Mouse (Mus musculus): Measurements from ENCODE around the gene C2. TPM values are rescaled to one million over a fixed set of nuclear protein-coding genes. Genes with fewer than 3 reads are reported as not detected.
A peak's percentile ranks its signal among the peaks of the same experiment; 100 is the strongest.
"Not testable (repeated sequence)": the region's sequence is repeated elsewhere in the genome, so short reads cannot be mapped to it uniquely, and the experiment has no call there.

The C2 gene
- total and polyA plus RNA-seq, 2 experiments from 2014 or later = 2.9 to 7.0 TPM

DNA sequence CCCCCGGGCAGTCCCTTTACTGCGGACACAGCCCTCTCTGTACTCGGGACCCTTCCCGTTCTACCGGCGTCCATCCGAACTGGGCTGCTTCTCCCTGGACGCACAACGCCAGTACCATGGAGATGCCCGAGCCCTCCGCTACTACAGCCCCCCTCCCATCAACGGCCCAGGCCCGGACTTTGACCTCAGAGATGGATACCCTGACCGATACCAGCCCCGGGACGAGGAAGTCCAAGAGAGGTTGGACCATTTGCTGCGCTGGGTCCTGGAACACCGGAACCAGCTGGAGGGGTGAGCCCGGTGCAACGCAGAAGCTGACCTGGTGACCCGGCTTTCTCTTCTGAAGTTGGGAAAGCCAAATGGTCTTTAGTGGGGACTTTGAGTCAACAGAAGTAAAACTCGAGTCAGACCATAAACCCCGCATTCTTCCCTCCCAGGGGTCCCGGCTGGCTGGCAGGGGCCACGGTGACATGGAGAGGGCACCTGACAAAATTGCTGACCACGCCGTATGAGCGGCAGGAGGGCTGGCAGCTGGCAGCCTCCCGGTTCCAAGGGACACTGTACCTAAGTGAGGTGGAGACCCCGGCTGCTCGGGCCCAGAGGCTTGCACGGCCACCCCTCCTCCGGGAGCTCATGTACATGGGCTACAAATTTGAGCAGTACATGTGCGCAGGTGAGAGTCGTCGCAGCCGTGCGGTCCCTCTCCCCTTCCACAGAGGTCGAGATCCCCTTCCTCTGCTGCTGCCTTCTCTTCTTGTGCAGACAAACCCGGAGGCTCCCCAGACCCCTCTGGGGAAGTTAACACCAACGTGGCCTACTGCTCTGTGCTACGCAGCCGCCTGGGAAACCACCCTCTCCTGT is 60.4 kb downstream of the C2 start:
- peak overlapping the region; percentile 71 for H3K9ac ChIP-seq (replicated peaks; ENCODE audit: low read length, poor library complexity, severe bottlenecking)
- H3K4me1 ChIP-seq (ENCODE audit: insufficient read depth, low read length) = peaks cover 5% of the 10 kb centered on the region; the same call in 1 of the 2 replicates
- 42% methylated on average over 42 of the region's 43 CpGs for WGBS
- no peak for TF ChIP-seq CTCF (IDR thresholded peaks at IDR 0.05)
- peak overlapping the region; percentile 98 for H3K4me2 ChIP-seq (ENCODE audit: low read depth, low read length, poor library complexity, severe bottlenecking)
- no peak for DNase-seq (ENCODE audit: low spot score)
- H3K27ac ChIP-seq (ENCODE audit: low read depth, low read length) = peak overlapping the region; percentile 77; the same call in 1 of the 2 replicates
- H3K27me3 ChIP-seq (ENCODE audit: insufficient read depth, low read length) = no peaks in the 10 kb centered on the region
- H3K36me3 ChIP-seq (ENCODE audit: insufficient read depth, low read length) = peaks cover 34% of the 10 kb centered on the region
- peak; percentile 22; the same call in 1 of the 2 replicates for ATAC-seq (ENCODE audit: low FRiP score)
- H3K4me3 ChIP-seq (ENCODE audit: low read depth, low read length) = peak overlapping the region; percentile 57
- no peaks in the 10 kb centered on the region for H3K9me3 ChIP-seq (ENCODE audit: low read length)

GRCm38 (mm10) chr17:34836856-34837221 is 61.2 kb downstream of the C2 start, which contains the start of the genes Stk19 and Dxo:
Gene Stk19 (minus strand): TSS chr17:34836945.
Gene Dxo (plus strand): TSS chr17:34837019.
- Histone ChIP-seq H3K4me2 (ENCODE audit: low read depth, low read length, poor library complexity, severe bottlenecking) (peak within 1 kb of the TSS; percentile 98), H3K27ac (ENCODE audit: low read depth, low read length) (peak within 1 kb of the TSS; percentile 77), H3K27me3 (ENCODE audit: insufficient read depth, low read length) (no peaks in the 10 kb centered on the region), H3K36me3 (ENCODE audit: insufficient read depth, low read length) (peaks cover 26% of the 10 kb centered on the region), H3K9me3 (ENCODE audit: low read length) (no peaks in the 10 kb centered on the region), H3K4me1 (ENCODE audit: insufficient read depth, low read length) (peaks cover 5% of the 10 kb centered on the region; the same call in 1 of the 2 replicates), H3K4me3 (ENCODE audit: low read depth, low read length) (peak within 1 kb of the TSS; percentile 57), H3K9ac (replicated peaks; ENCODE audit: low read length, poor library complexity, severe bottlenecking) (peak within 1 kb of the TSS; percentile 71)
- TF ChIP-seq CTCF (IDR thresholded peaks at IDR 0.05) = no peak
- DNase-seq (ENCODE audit: low spot score) = peak; percentile 98
- under 1% methylated on average over 40 of the region's 40 CpGs for WGBS
- ATAC-seq (ENCODE audit: low FRiP score) = peak; percentile 91

GRCm38 (mm10) chr17:34836155-34836855 is 61.8 kb downstream of the C2 start:
- Histone ChIP-seq H3K9me3 (ENCODE audit: low read length) (no peaks in the 10 kb centered on the region), H3K4me2 (ENCODE audit: low read depth, low read length, poor library complexity, severe bottlenecking) (peak overlapping the region; percentile 98), H3K27me3 (ENCODE audit: insufficient read depth, low read length) (no peaks in the 10 kb centered on the region), H3K4me1 (ENCODE audit: insufficient read depth, low read length) (peaks cover 5% of the 10 kb centered on the region; the same call in 1 of the 2 replicates), H3K4me3 (ENCODE audit: low read depth, low read length) (peak overlapping the region; percentile 57), H3K27ac (ENCODE audit: low read depth, low read length) (peak overlapping the region; percentile 77), H3K36me3 (ENCODE audit: insufficient read depth, low read length) (peaks cover 21% of the 10 kb centered on the region), H3K9ac (replicated peaks; ENCODE audit: low read length, poor library complexity, severe bottlenecking) (peak overlapping the region; percentile 71)
- DNase-seq (ENCODE audit: low spot score) = no peak
- WGBS = 5% methylated on average over 38 of the region's 48 CpGs
- no peak for TF ChIP-seq CTCF (IDR thresholded peaks at IDR 0.05)
- ATAC-seq (ENCODE audit: low FRiP score) = peak; percentile 81

GRCm38 (mm10) chr17:34830776-34831175 is 67.3 kb downstream of the C2 start:
- H3K36me3 ChIP-seq (ENCODE audit: insufficient read depth, low read length) = peaks cover 18% of the 10 kb centered on the region
- WGBS = 95% methylated on average over 1 of the region's 1 CpGs
- not testable (repeated sequence) for ATAC-seq (ENCODE audit: low FRiP score); H3K4me1 ChIP-seq (ENCODE audit: insufficient read depth, low read length); H3K4me2 ChIP-seq (ENCODE audit: low read depth, low read length, poor library complexity, severe bottlenecking); H3K9me3 ChIP-seq (ENCODE audit: low read length); H3K4me3 ChIP-seq (ENCODE audit: low read depth, low read length); DNase-seq (ENCODE audit: low spot score); H3K27ac ChIP-seq (ENCODE audit: low read depth, low read length); H3K27me3 ChIP-seq (ENCODE audit: insufficient read depth, low read length); H3K9ac ChIP-seq (replicated peaks; ENCODE audit: low read length, poor library complexity, severe bottlenecking)

- no peak overlapping the region for H3K4me2 ChIP-seq (ENCODE audit: low read depth, low read length, poor library complexity, severe bottlenecking)
- H3K9me3 ChIP-seq (ENCODE audit: low read length) = no peaks in the 10 kb centered on the region
- no peak overlapping the region for H3K9ac ChIP-seq (replicated peaks; ENCODE audit: low read length, poor library complexity, severe bottlenecking)
- ATAC-seq (ENCODE audit: low FRiP score) (no peak), DNase-seq (ENCODE audit: low spot score) (no peak)
- H3K27ac ChIP-seq (ENCODE audit: low read depth, low read length) = no peak overlapping the region
- no peak overlapping the region for H3K4me3 ChIP-seq (ENCODE audit: low read depth, low read length)
- no peaks in the 10 kb centered on the region for H3K4me1 ChIP-seq (ENCODE audit: insufficient read depth, low read length)
- no peak for TF ChIP-seq CTCF (IDR thresholded peaks at IDR 0.05)
- no peaks in the 10 kb centered on the region for H3K36me3 ChIP-seq (ENCODE audit: insufficient read depth, low read length)
- H3K27me3 ChIP-seq (ENCODE audit: insufficient read depth, low read length) = no peaks in the 10 kb centered on the region
- 78% methylated on average over 7 of the region's 7 CpGs for WGBS
Observed at GRCm38 (mm10) chr17:34814818-34815370, 83.2 kb downstream of the C2 start.
